Mouse (Mus musculus): ENCODE measurements around the gene Slc12a7. TPM values are rescaled to one million over a fixed set of nuclear protein-coding genes. Genes with fewer than 3 reads are reported as not detected.

The Slc12a7 gene
- total and polyA plus RNA-seq, 3 experiments, result 3.1 to 6.9 TPM; not detected in 1

- DNase-seq (ENCODE audit: low read depth, low spot score), result no peak
- H3K9ac ChIP-seq (ENCODE audit: control insufficient read depth, low read depth, low read length, poor library complexity, severe bottlenecking), result no peak overlapping the region
- H3K9me3 ChIP-seq (replicated peaks; ENCODE audit: insufficient read depth, low read length), result no peaks in the 10 kb centered on the region
- H3K27me3 ChIP-seq (ENCODE audit: control insufficient read depth in 1 of 2, insufficient read depth in 2 of 2, low read length in 2 of 2), result peaks cover 5 to 6% of the 10 kb centered on the region in 2 experiments
- H3K27ac ChIP-seq (ENCODE audit: control insufficient read depth, low read depth, low read length), result no peak overlapping the region
- H3K79me2 ChIP-seq (ENCODE audit: control insufficient read depth, insufficient read depth, low read length, poor library complexity), result no peaks in the 10 kb centered on the region
- no peaks in the 10 kb centered on the region for H3K36me3 ChIP-seq (ENCODE audit: control insufficient read depth in 1 of 2, insufficient read depth in 2 of 2, low read length in 2 of 2)
- no peak for TF ChIP-seq MXI1 (IDR thresholded peaks at IDR 0.05; ENCODE audit: low read depth, low read length)
- no peak for TF ChIP-seq MAX (IDR thresholded peaks at IDR 0.05; ENCODE audit: low read length)
- no peak for TF ChIP-seq BHLHE40 (IDR thresholded peaks at IDR 0.05; ENCODE audit: borderline replicate concordance, low read depth, low read length)
- TF ChIP-seq RCOR1 (IDR thresholded peaks at IDR 0.05; ENCODE audit: low read depth, low read length), result no peak
- TF ChIP-seq KAT2A (conservative IDR thresholded peaks at IDR 0.05; ENCODE audit: low read depth, low read length), result no peak
- no peak for TF ChIP-seq CHD2 (IDR thresholded peaks at IDR 0.05; ENCODE audit: low read length)
- no peak for TF ChIP-seq ELF1 (IDR thresholded peaks at IDR 0.05; ENCODE audit: low read depth, low read length)
- TF ChIP-seq TBP (IDR thresholded peaks at IDR 0.05; ENCODE audit: low read depth, low read length), result no peak
- no peak for TF ChIP-seq JUND (IDR thresholded peaks at IDR 0.05; ENCODE audit: low read depth, low read length)
- TF ChIP-seq POLR2AphosphoS5 (IDR thresholded peaks at IDR 0.05; ENCODE audit: borderline replicate concordance, low read depth, low read length), result no peak
- TF ChIP-seq GATA1 (IDR thresholded peaks at IDR 0.05; ENCODE audit: low read depth, low read length), result no peak
- no peak overlapping the region for H3K4me3 ChIP-seq (ENCODE audit: control insufficient read depth in 1 of 2, insufficient read depth in 1 of 2, low read depth in 2 of 2, low read length in 2 of 2)
- H3K4me1 ChIP-seq (ENCODE audit: control insufficient read depth in 1 of 2, insufficient read depth in 2 of 2, low read length in 2 of 2), result no peaks in the 10 kb centered on the region
Measured at GRCm38 (mm10) chr13:73727621-73728025, 5.3 kb upstream of the Slc12a7 start.

- Histone ChIP-seq H3K9me3 (replicated peaks; ENCODE audit: insufficient read depth, low read length) (no peaks in the 10 kb centered on the region), H3K27me3 (ENCODE audit: control insufficient read depth in 1 of 2, insufficient read depth in 2 of 2, low read length in 2 of 2) (peaks cover 5 to 6% of the 10 kb centered on the region in 2 experiments)
- TF ChIP-seq ZNF384 (IDR thresholded peaks at IDR 0.05; ENCODE audit: low read depth, low read length) (no peak), ZMIZ1 (IDR thresholded peaks at IDR 0.05; ENCODE audit: low read depth, low read length) (no peak), SMC3 (IDR thresholded peaks at IDR 0.05; ENCODE audit: low read depth, low read length) (no peak), MYB (IDR thresholded peaks at IDR 0.05; ENCODE audit: low read depth, low read length) (no peak), HCFC1 (IDR thresholded peaks at IDR 0.05; ENCODE audit: low read depth, low read length) (no peak), MAFK (IDR thresholded peaks at IDR 0.05; ENCODE audit: borderline replicate concordance, low read depth, low read length) (no peak), RAD21 (IDR thresholded peaks at IDR 0.05; ENCODE audit: low read depth, low read length) (no peak), UBTF (IDR thresholded peaks at IDR 0.05; ENCODE audit: borderline replicate concordance, insufficient read depth, low read depth, low read length) (no peak), SIN3A (IDR thresholded peaks at IDR 0.05; ENCODE audit: low read length) (no peak), CHD2 (IDR thresholded peaks at IDR 0.05; ENCODE audit: low read length) (no peak), RCOR1 (IDR thresholded peaks at IDR 0.05; ENCODE audit: low read depth, low read length) (no peak), TAL1 (IDR thresholded peaks at IDR 0.05; ENCODE audit: low read length) (no peak), POLR2AphosphoS5 (IDR thresholded peaks at IDR 0.05; ENCODE audit: borderline replicate concordance, low read depth, low read length) (no peak), MAZ (IDR thresholded peaks at IDR 0.05; ENCODE audit: low read depth, low read length) (no peak)
Measured at GRCm38 (mm10) chr13:73728633-73729032, 4.3 kb upstream of the Slc12a7 start.

More at GRCm38 (mm10) chr13:73728633-73729032, 4.3 kb upstream of the Slc12a7 start:
- Histone ChIP-seq H3K36me3 (ENCODE audit: control insufficient read depth in 1 of 2, insufficient read depth in 2 of 2, low read length in 2 of 2) (no peaks in the 10 kb centered on the region), H3K4me1 (ENCODE audit: control insufficient read depth in 1 of 2, insufficient read depth in 2 of 2, low read length in 2 of 2) (no peaks in the 10 kb centered on the region), H3K79me2 (ENCODE audit: control insufficient read depth, insufficient read depth, low read length, poor library complexity) (no peaks in the 10 kb centered on the region), H3K4me3 (ENCODE audit: control insufficient read depth in 1 of 2, insufficient read depth in 1 of 2, low read depth in 2 of 2, low read length in 2 of 2) (no peak overlapping the region), H3K9ac (ENCODE audit: control insufficient read depth, low read depth, low read length, poor library complexity, severe bottlenecking) (no peak overlapping the region), H3K27ac (ENCODE audit: control insufficient read depth, low read depth, low read length) (no peak overlapping the region)
- DNase-seq (ENCODE audit: low read depth, low spot score), result no peak

All from MEL (cell line).